Mouse (Mus musculus) MN1 (cell line): ENCODE results near the gene Npcd.

Experiments used
- DNase-seq: peaks from one replicate; pipeline ENCODE4 v3.0.0-alpha.2; 2016; ENCODE audit warnings: low spot score

Npcd gene

DNA sequence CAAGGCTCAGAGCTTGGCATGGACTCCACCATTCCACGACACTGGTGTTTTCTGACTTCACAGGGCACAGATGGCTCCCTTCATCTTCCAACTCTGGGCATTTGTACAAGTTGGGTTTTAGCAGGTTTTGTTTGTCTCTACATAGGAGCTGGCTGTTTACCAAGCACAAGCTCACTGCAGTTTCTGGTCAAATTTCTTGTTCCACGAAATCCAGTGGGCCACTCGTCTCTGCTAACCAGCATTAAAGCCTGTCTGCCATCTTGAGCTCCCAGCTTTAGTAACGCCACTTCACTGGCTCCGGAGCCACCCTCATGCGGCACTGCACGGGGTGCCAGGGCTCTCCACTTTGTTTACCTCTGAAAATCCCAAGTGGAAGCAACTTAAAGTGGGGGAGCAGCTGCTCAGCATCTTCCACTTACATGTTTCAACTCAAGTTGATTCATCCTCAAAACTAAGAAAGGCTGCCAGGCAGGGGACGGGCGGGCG lies 67.4 kb downstream of the Npcd start:
- DNase-seq, result no peak

DNA sequence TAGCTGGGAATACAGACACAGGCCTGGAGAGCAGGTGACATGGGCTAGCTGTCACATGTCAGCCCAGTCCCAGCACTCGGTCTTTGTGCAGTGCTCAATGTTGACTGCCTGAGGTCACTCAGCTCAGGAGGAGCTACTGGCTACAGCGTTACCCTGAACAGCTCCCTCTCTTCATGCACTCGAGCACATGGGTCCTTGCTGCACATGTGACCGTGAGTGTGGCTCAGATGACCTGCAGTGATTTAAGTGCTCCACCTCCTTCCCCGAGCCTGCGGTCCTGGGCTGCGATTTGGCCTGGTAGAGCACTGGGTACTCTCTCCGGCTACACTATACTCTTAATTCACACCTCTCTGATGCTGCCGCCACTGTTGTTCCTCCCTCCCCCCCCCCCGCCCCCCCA lies 67.9 kb downstream of the Npcd start:
- DNase-seq, result no peak

DNA sequence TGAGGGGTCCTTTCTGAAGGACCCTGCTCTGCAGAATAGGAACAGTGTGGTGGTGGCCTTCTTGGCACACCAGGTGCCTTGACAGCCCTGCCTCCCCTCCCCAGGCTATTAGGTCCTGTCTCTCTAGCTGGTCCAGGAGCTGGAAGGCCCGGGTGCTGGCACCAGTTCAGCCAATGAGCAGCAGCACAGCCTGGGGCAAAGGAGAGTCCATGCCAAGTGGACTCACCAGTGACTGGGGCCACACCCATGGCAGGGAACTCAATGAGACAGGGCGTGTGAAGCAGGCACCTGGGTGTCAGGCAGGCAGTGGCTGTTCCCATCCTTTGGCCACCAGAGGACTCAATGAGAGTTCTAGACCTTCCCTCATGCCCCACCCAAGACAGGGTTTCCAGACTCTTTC lies 68.7 kb downstream of the Npcd start:
- peak; percentile 60 for DNase-seq

DNA sequence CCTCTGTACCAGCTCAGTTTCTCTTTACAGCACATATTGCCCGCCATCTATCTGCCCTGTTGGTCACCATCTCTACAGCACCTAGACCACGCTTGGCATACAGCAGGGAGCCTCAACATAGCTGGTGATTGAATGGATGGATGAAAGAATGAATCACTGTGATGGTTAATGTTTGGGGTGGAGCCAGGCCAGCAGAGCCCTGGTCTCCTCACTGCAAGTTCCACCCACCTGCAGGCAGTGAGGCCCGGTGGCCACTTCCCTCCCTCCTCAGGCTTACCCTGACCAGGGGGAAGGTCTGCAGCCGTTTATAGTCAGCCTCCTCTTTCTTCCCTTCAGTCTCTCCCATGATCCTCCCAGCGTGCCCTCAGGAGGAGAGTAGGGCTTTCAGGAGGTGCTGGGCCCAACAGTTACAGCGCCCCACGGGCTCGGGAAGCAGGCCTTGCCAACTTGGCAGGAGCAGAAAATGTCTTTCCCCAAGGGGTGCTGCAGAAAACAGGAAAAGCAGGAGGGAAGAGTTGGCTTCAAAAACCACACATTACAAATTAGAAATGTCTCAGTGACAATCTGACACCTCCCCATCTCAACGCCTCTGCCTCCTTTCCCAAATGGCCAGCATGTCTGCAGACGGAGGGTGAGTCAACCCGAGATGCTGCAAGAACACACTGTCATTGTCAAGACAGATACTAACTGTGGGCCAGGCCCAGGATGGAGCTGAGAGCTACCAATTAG lies 69.3 kb downstream of the Npcd start:
- peak; percentile 66 for DNase-seq

DNA sequence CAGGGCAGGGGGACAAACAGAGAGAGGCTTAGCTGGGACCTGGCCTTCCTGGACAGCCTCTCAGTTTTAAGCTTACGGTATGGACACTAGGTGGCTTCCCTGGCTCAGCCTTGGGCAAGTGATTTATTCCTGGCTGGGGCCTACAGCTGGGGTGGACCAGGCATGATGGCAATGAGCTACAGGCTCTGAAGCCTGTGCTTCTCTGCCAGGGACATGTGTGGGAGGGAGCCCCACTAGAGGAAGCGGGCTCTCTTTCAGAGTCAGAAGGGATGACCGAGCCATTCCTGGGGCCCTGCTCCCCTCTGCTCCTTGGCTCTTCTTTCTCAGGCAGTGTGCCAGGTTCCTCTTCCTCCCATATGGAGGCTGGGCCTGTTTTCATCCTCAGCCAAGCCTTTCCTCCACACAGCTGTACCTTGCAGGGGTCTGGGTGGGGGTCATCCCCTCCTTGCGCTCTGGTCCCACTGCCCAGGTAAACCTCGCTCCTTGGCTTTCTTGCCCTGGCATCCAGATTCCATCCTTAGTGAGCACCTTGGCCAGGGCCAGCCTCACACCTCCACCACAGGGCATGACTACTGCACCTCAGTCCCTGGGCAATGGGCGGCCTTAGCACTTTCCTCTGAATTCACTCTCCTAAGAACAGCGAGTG lies 70.3 kb downstream of the Npcd start:
- DNase-seq, result peak; percentile 51

DNA sequence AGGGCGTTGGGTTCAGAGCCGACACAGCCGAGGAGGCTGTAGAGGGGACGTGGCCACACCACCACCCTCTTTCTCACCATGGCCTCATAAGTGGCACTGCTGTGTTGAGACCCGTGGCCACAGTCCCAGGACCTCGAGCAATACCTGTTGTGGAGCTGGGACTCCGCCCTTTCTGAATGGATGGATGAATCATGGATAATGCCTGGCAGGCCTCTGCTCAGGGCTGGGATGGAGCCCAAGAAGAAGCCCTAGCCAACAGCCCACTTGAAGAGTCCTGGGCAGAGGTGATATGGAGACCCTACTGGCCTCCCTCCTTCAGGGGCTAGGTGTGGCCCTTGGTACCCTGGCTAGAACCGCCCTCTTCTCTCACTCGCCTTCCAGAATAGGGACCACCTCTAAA lies 71.0 kb downstream of the Npcd start:
- no peak for DNase-seq

DNA sequence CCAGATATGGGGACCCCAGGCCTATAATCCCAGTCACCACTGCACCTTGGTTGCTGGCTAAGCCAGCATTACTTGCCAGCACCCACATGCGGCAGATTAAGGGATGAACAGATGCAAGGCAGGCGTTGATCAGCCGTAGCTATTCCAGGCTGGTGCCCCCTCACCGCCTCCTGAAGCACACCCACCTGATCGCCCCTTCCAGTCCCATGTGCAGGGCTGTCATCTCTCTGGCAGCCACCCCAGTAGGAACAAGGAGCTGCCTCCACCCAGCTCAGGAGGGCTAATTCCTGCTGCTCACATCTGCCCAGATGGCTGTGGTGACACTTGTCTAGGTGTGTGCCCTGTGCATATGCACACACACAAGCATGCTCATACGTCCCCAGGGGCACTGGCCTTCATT lies 73.1 kb downstream of the Npcd start:
- DNase-seq, result no peak

DNA sequence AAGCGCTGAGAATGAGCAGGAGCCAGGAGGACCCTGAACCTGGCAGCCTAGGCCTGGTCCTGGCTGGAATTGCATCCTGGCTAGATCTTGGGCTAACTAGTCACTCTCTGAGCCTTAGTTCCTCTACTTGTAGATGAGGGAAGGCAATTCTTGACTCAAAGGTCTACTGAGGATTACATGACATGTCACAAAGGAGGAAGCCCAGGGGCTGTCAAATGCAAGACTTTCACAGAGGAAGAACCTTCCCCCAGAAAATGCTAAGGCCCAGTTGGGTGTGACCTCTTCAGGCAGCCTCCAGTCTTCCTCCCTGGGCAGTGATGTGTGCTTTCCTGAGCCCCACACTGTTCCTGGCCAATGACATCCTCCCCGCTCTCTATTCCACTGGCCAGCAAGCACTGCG lies 76.9 kb downstream of the Npcd start:
- no peak for DNase-seq

DNA sequence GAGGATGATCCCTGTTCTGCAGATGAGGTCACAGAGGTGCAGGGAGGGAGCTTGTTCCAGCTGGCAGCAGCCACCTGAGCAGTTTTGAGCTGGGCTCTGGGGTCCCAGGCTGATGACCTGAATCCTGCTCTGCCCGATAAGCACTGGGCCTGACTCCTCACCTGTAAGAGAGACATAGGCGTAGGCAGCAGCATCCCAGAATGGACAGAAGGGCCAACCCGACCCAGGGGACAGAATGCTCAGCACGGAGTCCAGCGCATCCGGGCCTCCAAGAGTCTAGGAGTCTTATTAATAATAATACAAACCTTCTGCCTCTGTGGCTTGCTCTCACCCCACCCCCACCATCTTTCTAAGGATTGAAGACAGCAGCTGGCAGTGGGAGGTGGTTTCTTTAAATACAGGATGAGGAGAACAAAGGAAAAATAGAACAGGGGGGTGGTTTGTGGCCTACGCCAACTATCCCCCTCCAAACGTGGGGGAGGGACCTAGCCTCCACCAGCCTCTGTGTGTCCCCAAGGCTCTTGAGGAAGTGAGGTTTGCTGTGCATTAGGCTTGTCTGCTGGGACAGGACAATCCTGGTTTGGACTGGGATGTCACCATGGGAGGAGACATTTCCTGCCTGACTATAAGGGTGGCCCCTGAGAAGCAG lies 77.9 kb downstream of the Npcd start:
- no peak for DNase-seq

DNA sequence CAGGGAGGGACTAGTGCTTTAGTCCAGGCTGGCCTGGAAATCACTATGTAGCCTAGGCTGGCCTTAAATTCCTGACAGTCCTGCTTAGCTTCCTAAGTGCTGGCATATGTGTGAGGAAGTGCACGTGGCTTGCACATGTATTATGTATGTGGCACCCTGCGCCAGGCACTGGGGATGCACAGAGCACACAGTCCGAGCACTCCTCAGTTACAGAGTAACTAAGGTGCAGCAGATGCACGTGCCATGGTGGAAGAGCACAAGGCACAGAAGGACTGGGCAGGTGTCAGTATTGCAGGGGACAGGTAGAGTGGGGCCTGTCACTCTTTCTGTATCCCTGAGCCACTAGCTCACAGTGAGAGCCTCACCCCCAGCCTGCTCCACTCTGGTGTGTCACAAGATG lies 78.9 kb downstream of the Npcd start:
- DNase-seq, result no peak

DNA sequence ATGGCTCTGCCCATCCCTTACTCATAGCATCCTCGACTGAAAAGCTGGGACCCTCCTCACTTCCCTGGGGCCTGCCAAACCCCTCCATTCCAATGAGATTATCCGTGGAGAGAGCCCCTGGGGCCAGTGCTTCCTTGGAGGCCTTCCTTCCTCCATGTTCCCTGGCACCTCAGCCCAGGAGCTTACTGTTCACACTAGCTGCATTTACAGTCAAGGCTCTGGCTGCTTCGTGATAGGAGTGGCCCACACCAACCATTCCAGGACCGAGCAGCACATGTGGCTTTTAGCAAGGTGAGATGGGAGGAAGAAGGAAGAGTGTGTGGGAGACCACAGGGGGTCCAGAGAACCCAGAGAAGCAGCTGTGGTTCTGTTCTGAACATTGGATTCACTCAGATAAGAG lies 80.2 kb downstream of the Npcd start:
- no peak for DNase-seq

DNA sequence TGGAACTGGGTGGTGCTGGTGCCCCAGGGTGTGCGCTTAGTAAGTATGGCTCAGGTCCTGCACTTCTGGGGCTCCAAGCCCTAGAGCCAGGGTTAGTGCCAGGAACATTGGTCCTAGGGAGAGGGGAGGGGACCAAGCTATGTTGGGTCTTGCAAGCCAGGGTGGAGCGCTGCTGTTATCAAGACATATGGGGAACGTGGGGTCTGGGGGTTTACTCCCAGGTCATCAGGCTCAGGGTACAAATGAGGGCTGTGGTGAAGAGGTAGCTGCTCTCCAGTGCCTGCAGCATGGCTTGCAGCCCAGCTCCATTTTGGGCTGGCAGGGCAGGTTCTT lies 80.7 kb downstream of the Npcd start:
- no peak for DNase-seq

DNA sequence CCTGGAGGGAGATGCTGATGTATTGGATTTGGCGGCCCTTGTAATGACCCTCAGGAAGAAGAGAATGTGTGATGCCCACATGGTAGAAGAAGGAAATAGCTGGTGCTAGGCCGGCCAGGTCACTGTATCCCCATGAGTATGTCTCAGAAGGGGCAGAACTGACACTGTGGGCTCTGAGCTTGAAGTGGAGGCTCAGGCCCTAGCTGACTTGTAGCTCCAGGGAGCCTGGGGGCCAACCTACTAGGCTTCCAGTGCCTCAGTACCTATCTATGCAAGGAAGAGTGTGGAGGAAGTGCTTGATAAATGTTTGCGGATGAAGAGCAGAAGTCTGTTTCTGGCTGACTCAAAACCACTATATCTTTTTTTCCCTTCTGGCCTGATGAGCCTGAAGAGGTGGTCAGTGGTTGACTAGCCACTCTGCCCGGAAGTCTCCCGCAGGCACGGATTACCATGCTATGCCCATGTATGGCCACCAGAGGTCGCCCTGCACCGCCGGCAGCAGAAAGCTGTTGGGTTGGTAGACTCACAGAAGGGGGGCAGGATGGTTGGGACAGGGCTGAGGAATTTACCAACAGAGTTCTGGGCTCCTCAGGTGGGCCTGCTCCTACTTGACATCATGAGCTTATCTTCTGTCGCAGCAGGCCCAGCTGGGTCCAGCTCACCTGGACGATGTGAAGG lies 81.2 kb downstream of the Npcd start:
- DNase-seq, result peak; percentile 75

DNA sequence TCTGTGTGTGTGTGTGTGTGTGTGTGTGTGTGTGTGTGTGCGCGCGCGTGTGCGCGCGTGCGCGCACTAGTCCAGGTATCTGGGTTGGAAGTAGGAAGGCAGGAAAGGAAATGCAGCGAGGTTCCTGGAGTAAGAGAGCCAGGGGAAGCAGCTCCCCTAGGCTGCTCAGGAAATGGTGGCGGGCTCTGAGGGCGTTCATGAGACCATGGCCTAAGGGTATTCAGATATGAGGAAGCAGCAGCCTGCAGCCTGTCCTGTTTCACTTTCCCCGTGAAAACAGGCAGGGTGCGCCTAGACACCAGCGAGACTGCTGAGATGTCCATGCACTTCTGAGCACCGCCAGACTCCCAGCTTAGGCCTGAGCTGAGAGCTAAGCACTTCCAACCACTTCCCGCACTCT lies 82.3 kb downstream of the Npcd start:
- DNase-seq, result no peak

DNA sequence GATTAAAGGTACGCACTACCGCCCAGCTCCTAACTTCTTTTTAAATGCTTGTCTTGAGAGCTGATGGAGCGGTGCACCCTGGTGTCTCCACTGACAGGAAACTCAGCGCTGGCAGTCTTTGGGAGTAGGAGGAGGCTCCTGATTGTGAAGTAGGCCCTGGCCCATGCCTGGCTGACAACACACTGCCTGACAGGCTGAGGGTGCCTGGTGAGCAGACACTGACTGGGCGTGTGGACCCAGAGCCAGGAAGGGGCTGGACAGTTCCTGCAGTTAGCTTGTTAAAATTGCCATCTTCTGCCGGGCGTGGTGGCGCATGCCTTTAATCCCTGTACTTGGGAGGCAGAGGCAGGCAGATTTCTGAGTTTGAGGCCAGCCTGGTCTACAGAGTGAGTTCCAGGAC lies 83.8 kb downstream of the Npcd start:
- no peak for DNase-seq

DNA sequence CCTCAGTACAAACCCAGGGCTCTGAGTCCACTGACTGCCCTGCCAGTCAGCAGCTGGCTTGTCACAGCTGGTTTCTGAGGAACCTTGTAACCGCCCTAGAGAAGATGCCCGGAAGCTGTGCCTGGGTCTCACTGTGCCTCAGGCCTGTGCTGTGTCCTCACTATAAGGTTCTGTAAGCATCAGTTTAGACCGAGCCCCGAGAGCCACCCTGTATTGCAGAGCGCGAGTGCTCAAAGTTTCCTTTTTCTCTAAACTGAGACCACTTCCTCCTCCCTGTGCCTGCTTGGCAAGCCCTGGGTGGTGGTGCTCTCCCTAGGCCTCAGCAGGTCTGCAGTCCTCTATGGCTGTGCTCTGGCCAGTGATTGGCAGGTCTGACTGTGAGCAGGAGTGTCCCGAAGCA lies 84.9 kb downstream of the Npcd start:
- no peak for DNase-seq

DNA sequence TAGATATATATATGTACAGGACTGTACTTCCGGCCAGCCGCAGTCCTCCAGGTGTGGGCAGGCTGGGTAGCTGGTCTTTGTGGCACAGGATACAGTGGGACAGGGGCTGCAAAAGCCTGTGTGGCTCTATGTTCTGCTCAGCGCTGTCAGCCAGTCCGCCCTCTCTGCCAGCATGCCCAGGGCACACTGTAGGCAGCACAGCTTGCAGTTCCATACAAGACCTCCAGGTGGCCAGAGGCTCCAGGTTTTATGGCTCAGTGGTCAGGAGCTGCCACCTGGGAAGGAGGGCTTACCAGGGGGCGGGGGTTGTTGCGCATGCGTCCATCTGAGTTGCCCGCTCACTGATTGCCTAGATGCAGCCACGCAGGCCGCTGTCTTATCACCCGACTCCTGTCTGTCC lies 86.0 kb downstream of the Npcd start:
- DNase-seq, result no peak

DNA sequence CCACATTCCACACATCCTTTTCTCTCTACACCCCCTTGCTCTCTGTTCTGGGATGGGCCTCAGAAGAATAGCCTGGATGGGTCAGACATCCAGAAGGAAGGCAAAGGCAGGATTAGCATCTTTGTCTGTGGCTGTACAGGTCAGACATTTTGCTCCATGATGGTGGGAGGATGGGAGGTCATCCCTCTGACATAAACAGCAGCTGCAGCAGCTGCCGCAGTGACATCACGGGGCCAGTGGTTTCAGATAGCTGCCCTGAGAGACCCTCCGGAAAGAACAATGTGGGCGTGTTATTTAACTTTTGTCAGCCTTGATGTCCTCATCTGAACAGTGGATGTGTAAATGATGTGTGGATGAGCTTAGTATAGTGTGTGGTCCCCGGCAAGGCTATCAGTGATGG lies 88.2 kb downstream of the Npcd start:
- DNase-seq, result no peak

DNA sequence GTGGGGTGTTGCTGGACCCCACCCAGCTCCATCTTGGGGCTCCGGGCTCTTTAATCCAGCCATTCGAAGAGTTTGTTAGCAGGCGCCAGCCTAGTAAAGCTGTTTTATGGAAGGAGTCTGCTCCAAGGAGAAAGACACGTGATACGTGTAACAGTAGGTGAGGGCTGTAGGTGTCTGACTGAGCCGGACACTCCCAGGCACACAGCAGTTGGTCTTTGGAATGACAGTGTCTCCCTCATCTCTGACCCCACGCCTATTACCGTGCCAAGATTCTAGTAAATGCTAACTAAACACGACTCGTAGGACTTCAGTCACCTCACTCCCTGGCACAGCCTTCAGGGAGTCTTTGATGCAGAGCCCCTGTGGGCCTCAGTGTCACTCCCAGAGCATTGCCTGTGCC lies 88.7 kb downstream of the Npcd start:
- no peak for DNase-seq

DNA sequence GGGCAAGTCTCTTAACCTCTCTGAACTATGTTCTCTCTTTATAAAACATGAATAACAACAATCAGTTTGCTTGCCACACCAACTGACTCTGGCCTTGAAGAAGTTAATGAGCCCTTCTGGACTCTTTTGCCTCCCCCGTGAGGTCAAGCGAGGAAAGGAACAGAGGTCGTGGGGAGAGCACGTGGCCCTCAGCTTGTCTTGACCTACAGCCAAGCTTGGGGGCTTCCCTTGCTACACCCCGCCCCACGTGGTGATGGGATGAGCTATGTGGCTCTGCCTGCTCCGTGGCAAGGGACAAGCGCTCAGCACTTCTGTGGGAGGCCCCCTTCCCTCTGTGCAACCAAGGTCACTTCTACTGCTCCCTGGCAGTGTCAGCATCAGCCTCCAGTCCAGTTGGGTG lies 89.3 kb downstream of the Npcd start:
- no peak for DNase-seq

DNA sequence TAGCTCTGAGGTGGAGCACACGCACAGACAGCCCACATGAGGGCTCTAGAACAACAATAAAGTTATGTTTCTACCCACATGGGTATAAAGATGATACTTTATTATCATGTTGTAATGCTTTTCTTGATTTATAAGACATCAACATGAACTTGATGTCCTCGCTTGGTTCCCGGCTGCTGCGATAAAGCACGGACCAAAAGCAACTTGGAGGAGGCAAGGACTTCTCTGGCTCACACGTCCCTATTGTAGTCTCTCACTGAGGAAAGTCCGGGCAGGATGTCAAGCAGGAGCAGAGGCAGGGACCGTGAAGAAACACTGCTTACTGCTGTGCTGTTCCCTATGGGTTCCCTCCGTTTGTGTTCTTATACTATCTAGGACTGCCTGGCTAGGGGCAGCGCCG lies 90.0 kb downstream of the Npcd start:
- DNase-seq, result no peak

DNA sequence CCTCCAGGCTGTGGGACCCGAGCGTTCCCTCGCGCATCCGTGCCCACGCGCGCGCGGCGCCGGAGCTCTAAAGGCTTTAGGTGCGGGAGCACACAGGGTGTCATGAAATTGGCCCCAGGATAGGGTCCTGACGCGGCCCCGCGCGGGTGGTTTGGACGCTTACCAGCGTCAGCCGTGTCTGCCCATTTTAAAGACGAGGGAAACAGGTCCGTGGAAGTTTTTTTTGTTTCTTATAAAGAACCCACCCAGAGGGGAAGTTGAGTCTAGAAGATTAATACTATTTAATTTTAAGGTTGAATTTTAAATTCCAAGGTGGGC lies 91.4 kb downstream of the Npcd start:
- no peak for DNase-seq
